Mouse (Mus musculus): ENCODE results near the gene Art1. TPM values are rescaled to one million over a fixed set of nuclear protein-coding genes. Genes with fewer than 3 reads are reported as not detected.

Gene Art1
- total RNA-seq (2021), result not detected
- long read RNA-seq, experiment 1, result 0 reads
- long read RNA-seq, experiment 2, result 0 reads

DNA sequence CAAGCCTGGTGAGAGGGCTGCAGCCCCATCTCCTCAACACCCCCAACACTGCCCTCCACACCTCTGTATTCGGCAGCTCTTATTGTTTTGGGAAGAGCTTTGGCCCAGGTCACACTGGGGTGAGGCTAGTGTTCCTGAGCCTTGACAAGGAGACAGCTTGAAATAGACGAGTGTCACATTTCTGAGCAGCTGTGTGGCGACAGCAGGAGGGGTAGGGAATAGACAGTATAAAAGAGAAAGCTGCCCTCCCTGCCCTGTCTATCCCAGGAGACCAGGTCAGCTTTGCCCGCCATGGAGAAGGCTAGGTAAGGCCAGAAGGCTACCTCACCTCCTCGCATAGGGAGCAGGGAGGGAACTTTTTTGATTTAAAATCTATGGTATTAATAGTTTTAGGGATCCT is at the start of gene Art1:
Art1 (plus strand) TSS at position 257 of the 400 bp plus-strand sequence.
- no peak for TF ChIP-seq CTCF (conservative IDR thresholded peaks at IDR 0.05)
- H3K27ac ChIP-seq, result no peak within 1 kb of the TSS
- DNase-seq (ENCODE audit: low spot score in 2 of 2), result no peak
- H3K4me3 ChIP-seq, result no peak within 1 kb of the TSS

GRCm38 (mm10) chr7:102061353-102061752 is 40.2 kb upstream of the Art1 start:
- DNase-seq (ENCODE audit: low spot score in 2 of 2), result no peak
- no peak for TF ChIP-seq CTCF (conservative IDR thresholded peaks at IDR 0.05)
- no peak overlapping the region for H3K27ac ChIP-seq
- no peak overlapping the region for H3K4me3 ChIP-seq

GRCm38 (mm10) chr7:102062203-102062602 is 39.3 kb upstream of the Art1 start:
- no peak for TF ChIP-seq CTCF (conservative IDR thresholded peaks at IDR 0.05)
- no peak overlapping the region for H3K4me3 ChIP-seq
- DNase-seq (ENCODE audit: low spot score in 2 of 2), result no peak
- no peak overlapping the region for H3K27ac ChIP-seq

DNA sequence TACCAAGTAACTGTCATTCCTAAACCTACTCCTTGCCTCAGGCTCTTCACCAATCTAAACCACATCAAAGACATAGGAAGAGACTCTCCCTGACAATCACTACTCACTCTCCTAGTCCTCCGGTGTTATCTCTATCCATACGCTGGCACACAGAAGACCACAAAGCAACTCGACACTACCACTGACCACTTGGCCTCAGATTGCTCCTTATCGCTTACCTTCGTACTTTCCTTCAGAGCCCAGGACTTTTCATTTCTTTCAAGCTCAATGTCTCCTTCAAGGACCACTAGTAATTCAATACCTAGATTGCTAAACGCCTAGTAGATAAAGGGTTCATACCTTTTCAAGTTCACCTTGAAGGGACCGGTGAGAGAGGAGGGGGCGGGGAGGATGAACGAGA is 37.7 kb upstream of the Art1 start:
- Histone ChIP-seq H3K27ac (no peak overlapping the region), H3K4me3 (peak overlapping the region; percentile 91)
- no peak for TF ChIP-seq CTCF (conservative IDR thresholded peaks at IDR 0.05)
- no peak for DNase-seq (ENCODE audit: low spot score in 2 of 2)

DNA sequence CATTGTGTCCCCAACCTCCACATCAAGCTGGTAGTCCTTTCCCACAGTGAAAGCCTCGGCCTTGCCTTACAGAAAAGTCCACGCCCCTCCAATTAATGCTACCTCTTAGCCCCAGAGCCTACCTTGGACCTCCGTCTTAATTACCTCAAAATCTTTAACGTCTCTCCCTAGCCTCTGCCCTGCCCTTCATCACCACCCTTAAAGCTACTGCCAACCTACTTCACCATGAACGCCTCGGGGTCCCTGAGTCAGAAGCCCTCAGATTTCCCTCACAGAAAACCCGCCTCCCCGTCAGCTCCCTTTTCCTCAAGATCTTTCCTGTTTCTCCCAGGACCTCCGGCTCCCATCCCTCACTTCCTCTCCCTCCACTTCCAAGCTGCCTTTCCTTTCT is 36.9 kb upstream of the Art1 start:
- TF ChIP-seq CTCF (conservative IDR thresholded peaks at IDR 0.05), result no peak
- peak overlapping the region; percentile 91 for H3K4me3 ChIP-seq
- peak overlapping the region; percentile 92 for H3K27ac ChIP-seq
- no peak for DNase-seq (ENCODE audit: low spot score in 2 of 2)

DNA sequence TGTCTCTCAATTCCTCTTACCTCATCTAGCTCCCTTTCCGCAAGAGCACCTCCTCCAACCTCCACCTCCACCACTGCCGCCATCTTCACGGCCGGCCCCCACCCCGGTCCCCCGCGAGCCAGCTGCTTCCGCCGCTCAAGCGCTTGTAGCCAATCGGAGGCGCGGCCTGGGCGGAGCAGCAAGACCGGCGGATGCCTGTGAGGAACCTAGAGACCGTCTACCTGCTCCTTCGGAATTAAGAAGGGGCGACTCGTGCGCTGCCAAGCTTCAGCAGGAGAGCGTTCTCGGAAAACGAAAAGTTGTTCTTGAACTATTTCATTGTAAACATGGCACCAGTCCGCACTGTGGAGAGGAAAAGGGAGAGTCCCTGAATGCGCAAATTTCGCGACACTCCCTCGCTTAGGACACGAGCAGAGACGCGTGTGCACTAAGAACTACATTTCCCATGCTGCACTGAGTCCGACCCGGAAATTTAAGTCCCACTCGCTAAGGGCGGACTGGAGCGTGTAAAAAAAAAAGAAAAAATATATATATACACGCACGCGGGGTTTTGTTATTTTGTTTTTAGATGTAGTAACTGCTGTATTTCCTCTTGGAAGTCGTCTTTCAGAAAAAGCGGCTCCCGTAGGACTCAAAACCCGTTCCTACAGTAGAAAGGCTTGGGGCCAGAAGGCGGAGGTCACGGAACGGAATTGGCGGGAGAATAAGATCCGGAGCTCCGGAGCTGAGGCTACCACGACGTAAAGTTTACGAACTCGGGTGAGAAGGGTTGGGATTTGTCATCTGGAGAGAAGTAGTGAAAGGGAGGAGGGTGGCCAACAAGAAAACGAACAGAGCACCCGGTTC is 36.3 kb upstream of the Art1 start, which contains the start of the genes Rnf121, Xndc1 and Xntrpc:
Rnf121 (minus strand) TSS at position 424 of the 846 bp plus-strand sequence.
Xndc1 (plus strand) TSS at position 466 of the 846 bp plus-strand sequence.
Xntrpc (plus strand) TSS at position 668 of the 846 bp plus-strand sequence.
- TF ChIP-seq CTCF (conservative IDR thresholded peaks at IDR 0.05), result no peak
- DNase-seq (ENCODE audit: low spot score in 2 of 2), result peak; percentile 93 to 94
- peak within 1 kb of the TSS; percentile 91 for H3K4me3 ChIP-seq
- H3K27ac ChIP-seq, result peak within 1 kb of the TSS; percentile 92

GRCm38 (mm10) chr7:102066363-102066762 is 35.2 kb upstream of the Art1 start:
- TF ChIP-seq CTCF (conservative IDR thresholded peaks at IDR 0.05), result no peak
- no peak overlapping the region for H3K27ac ChIP-seq
- no peak for DNase-seq (ENCODE audit: low spot score in 2 of 2)
- H3K4me3 ChIP-seq, result peak overlapping the region; percentile 91

- DNase-seq (ENCODE audit: low spot score in 2 of 2), result no peak
- peak; percentile 80 for TF ChIP-seq CTCF (conservative IDR thresholded peaks at IDR 0.05)
- H3K4me3 ChIP-seq, result no peak overlapping the region
- H3K27ac ChIP-seq, result no peak overlapping the region
These were observed 24.7 kb upstream of the Art1 start for GRCm38 (mm10) chr7:102076714-102077296.

DNA sequence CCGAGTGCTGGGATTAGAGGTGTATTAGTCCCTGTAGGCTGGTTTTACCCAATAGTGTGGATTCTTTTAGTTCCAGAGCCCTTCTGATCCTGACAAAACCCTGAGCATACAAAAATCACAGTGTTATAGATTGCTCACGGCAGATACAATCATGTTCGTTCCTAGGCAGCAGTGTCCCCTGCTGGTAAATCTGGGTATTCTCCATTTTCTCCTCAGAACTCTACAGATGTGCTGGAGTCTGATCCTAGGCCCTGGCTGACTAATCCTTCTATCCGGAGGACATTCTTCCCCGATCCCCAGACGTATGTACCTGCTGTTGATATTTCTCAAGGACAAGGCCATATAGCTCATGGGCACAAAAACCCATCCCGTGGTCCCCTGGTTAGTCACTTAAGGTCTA is 23.0 kb upstream of the Art1 start:
- H3K27ac ChIP-seq, result no peak overlapping the region
- H3K4me3 ChIP-seq, result no peak overlapping the region
- TF ChIP-seq CTCF (conservative IDR thresholded peaks at IDR 0.05), result peak; percentile 88
- DNase-seq (ENCODE audit: low spot score in 2 of 2), result peak in 1 of 2 experiments; percentile 54

DNA sequence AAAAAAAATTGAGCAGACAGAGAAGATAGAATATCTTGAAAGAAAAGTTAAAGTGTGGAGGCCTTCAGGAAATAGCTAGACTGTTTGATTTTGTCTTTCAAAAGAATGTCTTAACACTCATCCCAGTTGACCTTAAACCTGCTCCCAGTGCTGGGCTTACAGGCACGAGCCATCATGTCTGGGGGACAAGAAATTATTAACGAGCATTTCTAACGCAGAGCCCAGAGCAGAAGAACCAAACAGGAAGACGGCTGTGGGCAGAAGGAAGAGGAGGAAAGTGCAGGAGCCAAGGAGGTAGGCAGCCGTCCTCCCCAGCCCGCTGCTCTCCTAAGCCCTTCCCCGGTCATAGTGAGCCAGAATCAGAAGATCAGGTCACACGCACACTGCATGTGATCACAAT is 21.2 kb upstream of the Art1 start:
- DNase-seq (ENCODE audit: low spot score in 2 of 2), result no peak
- no peak for TF ChIP-seq CTCF (conservative IDR thresholded peaks at IDR 0.05)
- H3K27ac ChIP-seq, result no peak overlapping the region
- no peak overlapping the region for H3K4me3 ChIP-seq

- DNase-seq (ENCODE audit: low spot score in 2 of 2), result no peak
- no peak for TF ChIP-seq CTCF (conservative IDR thresholded peaks at IDR 0.05)
- no peak overlapping the region for H3K27ac ChIP-seq
- H3K4me3 ChIP-seq, result no peak overlapping the region
These were observed 19.8 kb upstream of the Art1 start for GRCm38 (mm10) chr7:102081784-102082183.

- no peak for TF ChIP-seq CTCF (conservative IDR thresholded peaks at IDR 0.05)
- Histone ChIP-seq H3K4me3 (no peak within 1 kb of the TSS), H3K27ac (no peak within 1 kb of the TSS)
- DNase-seq (ENCODE audit: low spot score in 2 of 2), result no peak
These were observed 18.7 kb upstream of the Art1 start, which contains the start of gene Trpc2 for GRCm38 (mm10) chr7:102082816-102083215. Gene Trpc2 (plus strand): TSS chr7:102083116.

GRCm38 (mm10) chr7:102084041-102084696 is 17.4 kb upstream of the Art1 start:
- DNase-seq (ENCODE audit: low spot score in 2 of 2), result no peak
- Histone ChIP-seq H3K27ac (no peak overlapping the region), H3K4me3 (no peak overlapping the region)
- TF ChIP-seq CTCF (conservative IDR thresholded peaks at IDR 0.05), result no peak

Measured in layer of hippocampus, adult 2 months (tissue).